Mouse (Mus musculus) c-Kit-negative CD71-positive TER-119-positive erythroid progenitor cells, embryonic 14.5 days (primary cell): ENCODE data around the gene Gjc2.
"Not testable (repeated sequence)": the region's sequence is repeated elsewhere in the genome, so short reads cannot be mapped to it uniquely, and the experiment has no call there.

Source experiments
- DNase-seq: peaks from one replicate; pipeline ENCODE4 v3.0.0-alpha.2; 2013; ENCODE audit warnings: low read depth, low spot score

Gjc2 gene

DNA sequence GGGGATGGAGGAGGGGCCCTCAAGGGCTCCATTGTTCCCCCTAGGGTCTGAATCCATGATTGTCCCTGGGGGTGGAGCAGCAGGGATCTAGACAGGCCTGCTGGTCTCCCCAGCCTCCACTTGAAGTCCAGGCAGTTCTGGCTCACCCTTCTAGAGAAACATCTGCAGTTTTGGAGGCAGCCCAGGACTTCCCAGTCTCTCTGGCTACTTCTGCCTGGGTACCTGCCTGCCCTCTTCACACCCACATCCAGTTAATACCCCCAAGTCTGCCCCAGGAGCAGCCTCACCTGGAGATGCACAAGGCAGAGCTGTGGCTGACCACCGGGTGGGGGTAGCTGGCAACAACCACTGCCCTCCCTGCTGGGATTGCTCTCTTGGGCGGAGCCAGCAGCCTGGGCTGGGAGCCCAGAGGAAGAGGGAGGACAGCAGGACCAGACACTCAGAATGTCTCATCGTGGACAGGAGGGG, at the start of gene Gjc2:
Gjc2 (minus strand) TSS at position 350 of the 468 bp plus-strand sequence.
- no peak for DNase-seq

DNA sequence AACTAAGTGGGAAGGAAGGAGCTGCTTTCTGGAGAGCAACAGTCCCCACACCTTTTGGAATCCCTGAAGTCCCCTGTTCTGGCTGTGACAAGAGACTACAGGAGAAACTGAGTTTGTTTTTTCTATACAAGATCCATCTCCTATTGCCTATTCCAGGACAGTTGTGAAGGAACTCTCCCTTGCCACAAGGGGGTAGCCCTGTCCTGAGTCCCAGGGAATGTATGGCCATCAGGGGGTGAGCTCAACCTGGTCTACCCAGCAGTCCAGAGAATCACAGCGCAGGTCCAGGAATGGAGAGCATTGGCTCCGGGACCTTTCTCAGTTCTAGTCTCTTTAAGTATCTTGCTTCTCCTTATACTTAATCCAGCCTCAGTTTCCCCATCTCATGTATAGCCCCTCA, 49.8 kb upstream of the Gjc2 start:
- no peak for DNase-seq

DNA sequence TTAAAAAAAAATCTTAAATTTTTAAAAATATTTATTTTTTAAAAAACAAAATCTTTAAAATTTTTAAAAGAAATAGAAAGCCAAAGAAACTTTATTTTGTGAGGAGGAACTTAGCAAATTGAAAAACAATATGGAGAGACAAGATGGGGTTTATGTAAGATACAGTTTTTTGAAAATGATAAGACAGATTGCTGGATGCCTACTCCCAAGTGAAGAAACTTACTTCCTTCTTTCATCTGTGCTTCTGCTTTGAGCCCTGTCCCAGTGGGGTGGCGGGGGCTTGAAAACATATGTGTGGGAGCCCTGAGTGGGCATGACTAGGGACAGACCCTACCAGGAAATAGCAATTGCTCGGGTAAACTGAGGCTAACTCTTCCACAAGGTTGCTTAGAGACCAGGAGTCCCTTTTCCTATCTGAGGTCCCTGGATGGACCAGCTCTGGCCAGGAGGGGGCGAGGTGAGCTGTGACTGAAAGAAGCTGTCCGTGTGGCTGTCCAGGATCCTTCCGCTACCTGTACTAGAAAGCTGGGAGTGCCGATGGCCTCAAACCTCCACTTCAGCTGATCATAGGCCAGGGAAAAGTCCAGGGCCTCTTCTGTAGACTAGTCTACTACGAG, 47.2 kb upstream of the Gjc2 start:
- DNase-seq: no peak

DNA sequence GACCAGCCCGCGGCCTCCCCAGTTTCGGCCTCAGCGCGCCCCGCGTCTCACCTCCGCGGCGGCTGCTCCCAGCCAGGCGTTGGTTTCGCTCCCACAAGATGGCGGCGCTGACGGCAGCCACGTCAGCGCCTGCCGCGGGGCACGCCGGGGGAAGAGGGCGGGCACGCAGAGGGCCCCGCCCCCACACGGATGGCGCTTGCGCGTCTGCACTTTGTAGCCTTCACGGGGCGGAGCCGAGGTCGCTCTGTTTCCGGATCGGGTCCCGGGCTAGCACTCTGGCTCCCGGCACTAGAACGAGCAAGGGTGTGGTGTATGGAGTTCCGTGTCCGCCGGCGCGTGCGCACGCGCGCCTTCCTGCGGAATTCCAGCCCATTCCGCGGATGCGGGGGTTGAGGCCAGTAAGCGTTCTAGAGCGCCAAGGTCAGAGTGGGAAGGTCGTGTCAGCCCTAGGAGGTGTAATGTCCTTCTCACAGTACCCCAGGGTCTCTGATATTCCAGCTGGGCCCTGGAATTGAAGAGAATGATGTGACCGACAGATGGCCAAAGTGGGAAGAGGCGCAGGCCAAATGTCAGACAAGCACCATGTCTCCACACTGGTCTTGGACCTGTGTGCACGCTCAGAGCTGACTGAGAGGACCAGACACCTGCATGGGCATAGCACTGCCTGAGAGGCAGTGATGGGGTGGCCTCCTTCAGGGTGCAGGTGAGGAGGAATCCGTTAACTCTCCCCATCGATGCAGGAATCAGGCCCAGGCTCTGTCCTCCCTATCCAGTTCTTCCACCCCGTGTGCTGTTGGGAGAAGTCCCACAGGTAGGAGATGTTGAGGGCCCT, 45.3 kb upstream of the Gjc2 start, which contains the start of gene Arf1:
Arf1 (minus strand) TSS at position 149 of the 832 bp plus-strand sequence.
- DNase-seq: peak; percentile 94

DNA sequence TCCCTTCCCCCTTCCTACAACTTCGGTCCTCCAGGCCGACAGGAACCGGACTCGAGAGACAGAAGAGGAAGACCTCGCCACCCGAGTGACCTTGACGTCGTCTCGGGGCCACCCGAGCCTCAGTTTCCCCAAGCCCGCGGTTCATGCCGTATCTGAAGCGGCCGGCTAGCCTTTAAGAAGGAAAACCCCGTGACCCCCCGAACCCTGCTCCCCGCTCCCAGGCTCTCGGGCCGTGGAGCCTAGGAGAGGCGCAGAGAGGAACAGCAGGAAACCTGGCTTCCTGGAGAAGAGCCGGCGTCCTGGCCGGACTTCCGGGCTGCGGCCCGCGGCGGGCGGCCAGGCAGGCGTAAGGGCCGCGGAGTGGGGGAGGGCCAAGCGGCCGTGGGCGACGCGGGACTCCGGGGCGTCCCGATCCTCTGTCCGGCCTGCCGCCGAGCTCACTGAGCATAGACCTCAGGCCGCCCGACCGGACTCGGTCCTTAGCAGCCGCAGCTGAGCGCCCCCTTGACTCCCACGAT, 44.6 kb upstream of the Gjc2 start:
- DNase-seq: no peak

DNA sequence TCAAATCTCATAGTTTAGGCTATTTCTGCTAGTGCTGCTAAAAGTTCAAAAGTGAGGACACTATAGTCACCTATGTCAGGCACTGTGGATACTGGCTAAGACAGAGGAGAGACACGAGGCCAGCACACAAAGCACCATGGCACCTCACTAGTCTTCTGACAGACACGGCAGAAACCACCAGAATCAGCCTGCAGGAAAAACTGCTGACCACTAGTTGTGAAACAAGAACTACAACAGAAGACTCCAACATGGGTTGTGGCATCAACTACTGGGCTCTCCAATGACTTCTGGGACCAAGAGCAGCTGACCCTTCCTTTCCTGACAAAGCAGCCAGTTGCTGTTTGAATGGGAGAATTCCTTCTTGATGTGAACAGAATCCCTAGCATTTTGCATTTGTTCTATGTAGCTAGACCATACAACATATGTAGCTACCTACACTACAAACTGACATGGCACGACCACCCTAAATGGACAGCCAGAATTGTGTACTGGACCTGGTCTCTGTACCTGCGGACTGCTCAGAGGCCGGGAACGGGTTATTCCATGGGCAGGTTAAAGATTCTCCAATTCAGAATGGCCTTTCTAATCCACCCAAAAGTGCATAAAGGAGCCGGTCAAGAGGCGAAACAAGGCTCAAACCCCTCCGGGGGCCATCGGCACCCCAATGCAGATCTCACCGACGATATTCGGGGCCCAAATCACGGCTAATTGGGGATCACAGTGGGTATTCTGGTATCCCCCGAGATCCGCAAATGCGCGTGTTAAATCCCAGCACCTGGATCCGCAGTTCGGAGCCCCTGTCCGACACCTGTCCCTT, 44.0 kb upstream of the Gjc2 start:
- no peak for DNase-seq

DNA sequence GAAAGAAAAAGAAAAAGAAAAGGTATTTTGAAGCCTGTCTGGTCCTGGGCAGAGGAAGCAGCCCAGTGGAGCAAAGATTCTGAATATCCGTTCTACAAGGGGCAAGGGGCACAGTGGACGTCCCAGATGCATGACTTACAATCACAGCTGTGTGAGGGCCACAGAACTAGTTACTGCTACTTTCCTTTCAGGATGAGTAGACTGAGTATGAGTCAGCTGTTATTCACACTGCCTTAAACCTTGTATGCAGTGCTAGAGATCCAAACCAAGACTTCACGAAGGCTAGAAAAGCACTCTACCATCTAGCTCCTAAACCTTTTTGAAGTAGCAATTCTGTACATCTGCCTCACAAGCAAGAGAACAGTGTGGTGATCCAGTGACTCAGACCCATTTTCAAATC, 43.2 kb upstream of the Gjc2 start:
- DNase-seq: no peak

DNA sequence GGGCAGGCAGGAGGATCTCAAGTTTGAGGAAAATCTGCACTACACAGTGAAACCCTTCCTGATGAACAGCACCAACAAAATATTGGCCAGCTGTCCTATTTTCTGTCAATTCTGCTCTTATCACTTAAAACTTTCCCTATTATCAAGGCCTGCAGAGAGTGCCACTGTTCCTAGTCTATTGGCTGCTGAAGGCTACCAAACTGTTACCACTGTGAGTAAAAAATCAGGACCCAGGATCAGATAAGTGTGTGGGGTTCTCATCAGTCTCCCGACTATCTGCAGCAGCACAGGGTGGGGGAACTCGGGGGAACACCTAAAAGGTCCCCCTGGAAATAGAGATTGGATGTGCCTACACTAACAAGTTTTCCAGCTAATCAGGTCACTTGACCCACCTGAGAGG, 42.2 kb upstream of the Gjc2 start:
- DNase-seq: no peak

DNA sequence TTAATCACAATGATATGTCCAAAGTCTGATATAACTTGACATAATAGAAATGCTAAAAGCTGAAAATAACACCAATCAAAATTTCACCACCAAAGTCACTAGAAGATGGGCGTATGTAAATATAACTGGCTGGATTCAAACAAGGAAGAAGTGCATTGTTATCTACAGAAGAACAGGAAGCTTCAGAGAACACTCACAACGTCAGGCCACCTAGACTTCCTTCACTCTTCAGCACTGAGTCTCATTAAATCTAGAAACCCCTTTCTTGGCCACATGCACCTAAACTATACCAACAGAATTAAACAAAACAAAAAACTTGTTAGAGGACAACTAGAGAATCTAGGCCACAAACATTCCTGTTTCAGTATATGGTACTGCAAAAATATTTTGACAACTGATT, 41.5 kb upstream of the Gjc2 start:
- DNase-seq: no peak

DNA sequence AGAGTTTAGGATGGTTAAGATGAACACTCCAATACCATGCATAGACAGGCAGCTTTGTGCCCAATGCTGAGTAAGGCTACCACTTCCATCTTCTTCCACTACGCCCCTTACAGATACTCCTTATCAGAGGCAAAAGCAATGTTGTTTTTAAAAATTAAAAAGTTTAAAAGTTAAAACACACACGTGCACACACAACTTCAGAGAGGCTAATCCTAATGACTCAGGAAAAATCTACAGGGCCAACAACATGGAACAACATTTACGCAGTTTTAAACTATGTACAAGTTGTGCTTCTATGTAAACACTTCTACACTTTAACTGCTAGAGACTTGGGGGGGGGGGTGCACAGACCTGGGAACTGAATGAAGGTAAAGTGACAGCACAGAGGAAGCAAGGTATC, 41.0 kb upstream of the Gjc2 start:
- DNase-seq: no peak

DNA sequence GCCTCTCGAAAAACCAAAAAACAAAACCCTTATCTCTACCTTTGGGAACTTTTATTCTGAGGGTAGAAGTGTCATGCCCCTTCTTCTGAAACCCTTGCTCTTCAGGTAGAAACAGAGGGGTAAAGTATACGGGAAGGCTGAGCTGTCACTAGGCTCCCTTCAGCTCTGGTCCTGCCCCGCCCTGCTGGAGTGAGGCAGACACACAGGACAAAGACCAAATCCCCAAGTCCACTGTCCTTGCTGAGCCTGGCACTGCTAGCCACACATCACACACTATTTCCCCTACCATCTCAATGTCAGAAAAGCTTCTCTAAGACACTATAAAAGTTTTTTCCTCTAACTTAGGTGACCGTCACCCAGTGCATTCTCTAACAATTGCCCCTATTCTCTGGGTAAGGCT, 39.3 kb upstream of the Gjc2 start:
- no peak for DNase-seq

DNA sequence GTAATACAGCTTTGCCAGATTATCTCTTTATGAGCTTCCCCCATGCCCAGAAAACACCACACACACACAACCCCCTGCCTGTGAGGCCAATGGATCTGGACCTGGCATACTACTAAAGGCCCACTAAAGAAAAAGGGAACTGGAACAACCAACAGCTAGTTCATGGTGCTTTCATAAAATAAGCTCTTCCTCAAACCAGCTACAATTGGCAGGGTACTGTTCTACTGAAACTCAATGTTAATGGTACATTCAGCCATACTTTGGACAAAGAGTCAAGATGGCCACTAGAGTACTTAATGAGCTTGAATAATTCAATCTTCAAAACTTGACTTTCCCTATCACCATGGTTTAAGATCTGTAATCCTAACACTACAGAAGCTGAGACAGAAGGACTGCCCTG, 38.6 kb upstream of the Gjc2 start:
- DNase-seq: no peak

DNA sequence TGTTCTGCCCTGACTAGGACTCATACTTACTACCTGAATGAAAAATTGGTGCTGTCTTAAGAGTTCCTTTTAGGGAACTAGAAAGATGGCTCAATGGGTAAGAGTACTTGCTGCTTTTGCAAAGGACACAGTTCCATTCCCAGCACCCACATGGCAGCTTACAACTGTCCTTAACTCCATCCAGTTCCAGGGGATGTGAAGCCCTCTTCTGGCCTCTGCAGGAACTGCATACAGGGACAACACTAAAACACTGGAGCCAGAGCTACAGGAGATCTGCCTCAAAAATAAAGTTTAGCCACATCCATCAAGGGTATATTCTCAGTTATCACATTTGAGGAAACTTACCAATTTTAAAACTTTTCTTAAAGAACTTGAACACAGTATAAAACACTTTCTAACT, 36.1 kb upstream of the Gjc2 start:
- no peak for DNase-seq

DNA sequence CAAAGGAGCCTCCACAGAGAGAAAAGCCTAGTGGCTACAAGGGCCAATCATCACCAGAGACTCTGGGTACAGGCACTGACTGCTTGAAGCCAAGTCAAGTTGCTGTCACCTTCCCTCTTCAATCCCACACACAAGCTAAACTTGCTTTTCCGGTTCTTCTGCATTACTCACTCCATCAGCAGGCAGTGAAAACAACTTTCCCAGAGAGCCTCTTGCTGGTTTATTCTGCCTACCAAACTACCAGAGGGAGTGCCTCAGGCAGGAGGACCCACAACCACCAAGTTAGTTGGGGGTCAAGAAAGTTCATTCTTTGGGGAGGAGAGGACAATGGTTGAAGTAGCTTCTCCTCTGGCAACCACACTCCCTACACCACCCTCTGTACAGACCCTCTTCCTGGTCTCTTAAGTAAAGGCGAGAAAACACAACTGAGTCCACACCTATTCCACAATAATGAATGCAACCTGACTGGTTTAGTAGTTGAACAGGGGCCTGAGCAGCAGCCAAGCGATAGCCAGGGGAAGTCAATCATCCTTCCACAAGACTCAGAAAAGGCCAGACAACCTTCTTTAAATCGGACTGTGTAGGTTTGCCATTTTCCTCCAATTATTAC, 35.5 kb upstream of the Gjc2 start:
- no peak for DNase-seq

DNA sequence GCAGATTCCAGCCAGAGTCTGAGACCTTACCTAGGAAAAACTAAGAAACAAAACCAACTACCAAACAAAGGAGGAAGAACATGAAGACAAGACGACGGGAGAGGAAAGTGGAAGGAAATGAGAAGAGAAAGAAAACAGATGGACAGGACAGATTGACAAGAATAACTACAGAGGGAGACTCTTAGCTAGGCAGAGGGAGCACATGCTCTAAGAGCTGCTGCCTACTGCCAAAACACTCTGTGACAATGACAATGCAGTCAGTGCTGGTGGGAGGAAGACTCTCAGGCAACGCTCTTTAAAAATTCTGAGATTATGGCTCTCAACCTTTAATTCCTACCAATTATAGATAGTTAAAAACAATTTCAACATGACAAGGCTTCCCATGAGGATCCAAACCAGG, 33.9 kb upstream of the Gjc2 start:
- no peak for DNase-seq

DNA sequence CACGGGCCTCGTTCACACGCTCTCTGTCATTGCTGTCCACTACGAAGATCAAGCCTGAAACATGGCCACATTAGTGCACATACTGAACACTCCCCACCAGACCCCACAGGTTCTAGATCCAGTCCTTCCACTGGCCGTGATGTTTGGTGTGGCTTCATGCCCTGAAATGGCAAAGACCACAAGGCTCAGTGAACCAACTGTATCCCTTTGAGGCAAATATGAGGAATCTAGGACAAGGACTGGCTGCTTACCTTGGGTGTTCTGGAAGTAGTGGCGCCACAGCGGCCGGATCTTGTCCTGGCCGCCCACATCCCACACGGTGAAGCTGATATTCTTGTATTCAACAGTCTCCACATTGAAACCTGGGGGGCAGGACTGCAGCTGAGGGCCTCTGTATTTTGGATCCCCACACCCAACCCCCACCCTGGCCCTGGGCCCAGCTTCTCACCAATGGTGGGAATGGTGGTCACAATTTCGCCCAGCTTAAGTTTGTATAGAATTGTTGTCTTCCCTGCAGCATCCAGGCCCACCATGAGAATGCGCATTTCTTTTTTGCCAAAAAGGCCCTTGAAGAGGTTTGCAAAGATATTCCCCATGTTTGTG, 30.0 kb upstream of the Gjc2 start:
- no peak for DNase-seq

DNA sequence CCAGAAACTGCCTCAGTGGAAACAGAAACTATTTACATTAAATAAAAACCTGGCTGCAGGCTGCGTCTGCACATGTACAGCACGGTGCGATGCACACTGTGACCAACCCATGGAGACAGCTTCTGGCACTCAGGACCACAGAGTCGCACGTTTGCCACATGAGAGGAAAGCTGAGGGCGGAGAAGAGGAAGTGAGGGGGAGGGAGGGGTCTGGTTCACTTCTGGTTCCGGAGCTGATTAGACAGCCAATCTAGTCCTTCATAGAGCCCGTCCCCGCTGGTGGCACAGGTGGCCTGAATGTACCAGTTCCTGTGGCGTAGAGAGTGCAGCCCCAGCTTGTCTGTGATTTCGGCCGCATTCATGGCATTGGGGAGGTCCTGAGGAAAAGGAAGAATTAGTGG, 29.3 kb upstream of the Gjc2 start:
- DNase-seq: not testable (repeated sequence)

DNA sequence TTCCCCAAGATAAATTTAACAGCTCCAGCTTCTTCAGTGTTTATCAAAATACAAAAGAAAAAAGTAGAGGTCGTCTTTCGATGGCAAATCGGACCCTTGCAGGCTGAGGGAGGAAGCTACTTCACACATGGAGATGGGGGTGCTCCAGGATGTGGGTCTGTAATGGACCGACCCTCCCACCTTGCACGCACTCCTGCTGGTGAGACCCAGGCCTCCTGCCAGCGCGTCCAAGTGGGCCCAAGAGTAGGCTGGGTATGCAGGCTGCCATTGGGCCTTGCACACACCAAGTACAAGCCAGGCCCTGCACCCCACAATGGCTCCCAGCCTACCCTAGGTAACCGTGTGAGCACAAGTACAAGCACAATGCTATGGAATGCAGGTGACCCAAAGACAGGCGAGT, 28.5 kb upstream of the Gjc2 start:
- not testable (repeated sequence) for DNase-seq

DNA sequence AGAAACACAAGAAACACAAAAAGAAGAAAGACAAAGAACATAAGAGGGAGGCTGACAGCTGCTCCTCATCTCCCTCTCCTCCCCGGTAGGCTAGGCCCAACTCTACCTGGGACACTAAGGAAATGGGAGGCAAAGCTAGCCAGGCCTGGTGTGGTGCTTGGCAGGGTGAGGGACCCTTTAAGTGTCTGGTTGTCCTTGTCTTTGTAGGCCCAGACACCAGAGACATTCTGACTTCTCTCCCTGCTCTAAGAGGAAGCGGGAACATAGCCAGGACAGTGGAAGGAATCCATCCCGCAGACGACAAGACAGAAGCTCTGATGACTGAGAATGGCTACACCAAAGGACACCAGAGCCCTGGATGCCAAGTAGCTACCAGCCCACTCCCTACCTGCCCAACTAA, 27.0 kb upstream of the Gjc2 start:
- DNase-seq: no peak

DNA sequence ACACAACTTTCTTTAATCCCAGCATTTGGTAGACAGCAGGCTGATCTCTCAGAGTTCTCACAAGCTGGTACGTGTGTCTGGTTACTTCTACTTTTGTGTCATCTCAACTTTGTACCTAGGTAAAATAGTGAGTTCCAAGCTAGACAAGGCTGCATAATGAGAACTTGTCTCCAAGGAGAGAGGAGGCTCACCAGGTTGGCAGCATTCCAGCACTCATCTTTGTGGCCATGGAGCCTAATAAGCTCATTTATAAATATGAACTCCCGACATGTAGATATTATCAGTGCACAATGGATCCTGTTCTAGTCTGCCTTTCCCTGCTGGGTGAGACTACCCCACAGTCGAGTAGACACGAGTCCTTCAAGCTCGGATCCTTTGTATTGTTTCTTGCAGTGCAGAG, 26.6 kb upstream of the Gjc2 start:
- no peak for DNase-seq

DNA sequence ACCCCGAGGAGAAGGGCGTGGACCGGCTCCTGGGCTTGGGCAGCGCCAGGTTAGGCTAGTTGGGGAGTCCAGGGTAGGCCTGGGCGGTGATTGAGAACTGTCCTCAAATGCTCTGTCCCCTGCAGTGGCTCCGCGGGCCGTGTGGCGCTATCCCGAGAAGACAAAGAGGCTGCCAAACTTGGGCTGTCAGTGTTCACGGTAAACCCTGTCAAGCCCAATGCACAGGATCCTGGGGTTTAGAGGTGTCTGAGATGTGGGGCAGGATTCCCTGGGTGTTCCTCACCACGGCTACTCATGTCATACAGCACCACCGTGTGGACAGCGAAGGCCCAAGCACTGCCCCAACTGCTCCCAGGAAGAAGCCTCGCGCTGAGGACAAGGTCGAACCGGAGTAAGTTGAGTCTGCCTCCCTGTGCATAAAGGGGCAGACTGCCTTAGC, 26.0 kb upstream of the Gjc2 start:
- peak; percentile 72 for DNase-seq
